Mouse (Mus musculus) monocyte, adult 2 months (primary cell): ENCODE measurements at regions not wholly inside any gene's neighbourhood (a gene's known extent, or its start where the extent isn't known, plus 50 kb on each side); places are given as distances from the start of the nearest gene placed in this dataset.
"Not testable (repeated sequence)": the region's sequence is repeated elsewhere in the genome, so short reads cannot be mapped to it uniquely, and the experiment has no call there.

ENCODE experiments used
- DNase-seq, 2 experiments: peaks; one replicate each; pipeline ENCODE4 v3.0.0; 2022; ENCODE audit warnings: low spot score in 2 of 2, low read depth in 1 of 2

DNA sequence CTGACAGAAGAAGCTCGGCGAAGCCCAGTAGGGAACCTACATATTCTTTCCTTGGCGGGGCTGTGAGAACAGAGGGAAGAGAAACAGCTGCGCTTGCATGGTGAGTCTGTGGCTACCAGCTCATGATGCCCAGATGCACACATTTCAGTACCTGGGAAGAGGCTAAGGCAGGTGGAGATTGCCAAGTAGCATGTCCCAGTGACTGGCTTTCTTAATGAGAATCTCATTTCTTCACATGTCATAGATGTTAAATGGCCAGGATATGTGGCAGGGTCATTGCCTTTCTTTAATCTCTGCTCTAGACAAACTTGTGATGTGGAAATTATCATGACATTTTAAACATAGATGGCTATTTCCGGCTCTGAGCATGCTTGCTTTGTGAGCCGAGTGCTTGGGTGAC is 109.5 kb upstream of the Tns3 start:
- no peak for DNase-seq

DNA sequence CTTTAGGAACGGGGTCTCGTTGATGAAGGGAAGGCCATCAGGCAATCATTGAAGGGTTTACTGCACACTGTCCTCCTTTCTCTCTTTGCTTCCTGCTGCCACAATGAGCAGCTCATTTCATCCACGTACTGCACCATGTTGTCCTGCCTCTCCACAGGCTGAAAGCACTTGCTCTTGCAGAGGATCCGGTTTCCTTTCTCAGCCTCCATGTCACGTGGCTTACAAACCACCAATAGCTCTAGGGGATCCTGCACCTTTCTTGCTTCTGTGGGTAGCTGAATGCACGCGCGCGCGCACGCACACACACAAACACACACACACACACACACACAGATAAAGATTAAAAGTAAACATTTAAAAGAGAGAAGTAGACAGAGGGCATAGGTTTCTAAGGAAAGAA is 108.9 kb upstream of the Tns3 start:
- no peak for DNase-seq

DNA sequence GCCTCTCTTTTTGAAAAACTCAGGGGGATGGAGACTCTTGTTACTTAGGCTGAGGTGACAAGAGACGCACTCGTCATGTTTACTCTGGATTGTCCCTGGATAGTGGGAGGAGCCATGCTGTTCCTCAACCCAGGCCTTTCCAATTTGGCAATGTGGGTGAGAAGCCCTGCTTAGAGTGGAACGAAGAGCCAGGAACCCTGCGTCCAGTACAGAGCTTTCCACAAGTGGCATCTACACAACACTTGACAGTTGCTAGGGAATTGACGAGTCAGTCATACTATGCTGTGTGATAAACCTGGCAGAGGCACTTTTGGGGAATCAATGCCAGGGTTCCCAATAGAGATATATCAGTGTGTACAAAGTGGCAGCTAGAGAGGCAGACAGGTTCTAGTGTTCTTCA is 108.2 kb upstream of the Tns3 start:
- no peak for DNase-seq

- not testable (repeated sequence) for DNase-seq
Measured at GRCm38 (mm10) chr11:8768706-8769105, 104.4 kb upstream of the Tns3 start.

DNA sequence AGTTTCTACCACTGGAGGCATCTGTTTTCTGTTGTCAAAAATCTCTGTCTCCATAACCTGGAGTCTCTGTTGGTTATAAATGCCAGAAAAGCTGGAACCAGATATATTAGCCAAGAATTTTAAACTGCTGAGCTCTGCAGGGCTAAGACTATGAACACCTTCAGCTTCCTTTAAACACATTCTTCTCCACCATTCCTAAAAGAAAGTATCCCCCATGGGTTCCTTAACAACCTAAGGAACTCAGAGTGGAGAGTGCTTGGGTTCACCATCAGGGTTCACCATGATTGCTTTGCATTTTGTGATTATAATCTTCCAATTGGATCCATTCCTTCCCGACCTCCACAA is 101.2 kb upstream of the Tns3 start:
- no peak for DNase-seq

- no peak for DNase-seq
Measured at GRCm38 (mm10) chr11:8764861-8765540, 100.7 kb upstream of the Tns3 start.

- no peak for DNase-seq
Measured at GRCm38 (mm10) chr11:8763448-8763847, 99.1 kb upstream of the Tns3 start.

DNA sequence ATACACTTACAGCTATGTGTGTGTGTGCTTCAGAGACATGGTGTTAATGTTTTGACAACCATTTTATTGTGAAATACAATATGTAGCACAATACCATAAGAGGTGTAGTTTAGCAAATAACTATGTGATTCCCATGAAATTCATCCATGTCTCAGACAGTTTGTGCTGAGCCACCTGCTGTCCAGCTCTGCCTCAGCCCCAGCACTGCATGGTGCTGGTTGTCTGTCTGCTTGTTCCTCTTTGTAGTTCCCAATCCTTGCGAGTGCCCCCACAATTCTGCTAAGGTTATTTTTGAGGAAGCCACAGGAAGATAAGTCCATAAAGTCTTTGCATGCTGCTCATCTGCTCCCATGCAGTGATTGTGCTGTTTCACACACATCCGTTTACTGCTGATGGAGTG is 97.8 kb upstream of the Tns3 start:
- no peak for DNase-seq

DNA sequence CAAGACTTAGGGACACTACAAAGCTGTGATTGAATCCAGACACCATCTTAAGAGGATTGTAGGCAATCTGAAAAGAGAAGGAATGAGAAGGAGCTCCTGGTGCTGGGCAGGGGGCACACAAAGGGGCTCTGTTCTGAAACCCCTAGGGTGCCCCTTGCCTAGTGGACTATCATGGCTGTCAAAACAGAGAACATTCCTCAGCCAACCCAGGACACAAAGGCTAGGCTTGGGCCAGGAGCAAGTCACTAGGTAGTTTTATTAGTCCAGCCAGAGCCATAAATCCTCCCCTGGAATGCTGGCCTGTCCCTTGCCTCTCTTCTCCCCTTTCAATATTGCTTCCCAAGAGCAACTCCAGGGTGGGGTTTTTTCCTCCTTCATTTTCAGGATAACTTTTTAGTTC is 97.3 kb upstream of the Tns3 start:
- DNase-seq = no peak

DNA sequence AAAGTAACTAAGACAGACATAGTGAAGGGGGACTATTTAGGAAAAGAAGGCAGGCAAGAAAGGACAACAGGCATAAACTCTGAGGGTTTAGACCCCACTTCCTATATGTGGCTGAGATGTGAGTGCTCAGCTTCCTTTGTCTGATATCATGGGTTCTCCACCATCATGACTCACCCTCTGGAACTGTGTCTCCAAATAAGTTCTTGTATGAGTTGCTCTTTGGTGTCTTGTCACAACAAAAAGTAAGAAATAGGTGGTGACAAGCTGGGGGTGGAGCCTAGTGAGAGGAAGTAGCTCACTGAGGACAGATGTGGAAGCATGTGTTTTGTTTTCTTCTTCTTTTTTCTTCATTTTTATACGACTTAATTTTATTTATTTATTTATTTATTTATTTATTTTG is 95.5 kb upstream of the Tns3 start:
- peak; percentile 29 to 44 for DNase-seq

DNA sequence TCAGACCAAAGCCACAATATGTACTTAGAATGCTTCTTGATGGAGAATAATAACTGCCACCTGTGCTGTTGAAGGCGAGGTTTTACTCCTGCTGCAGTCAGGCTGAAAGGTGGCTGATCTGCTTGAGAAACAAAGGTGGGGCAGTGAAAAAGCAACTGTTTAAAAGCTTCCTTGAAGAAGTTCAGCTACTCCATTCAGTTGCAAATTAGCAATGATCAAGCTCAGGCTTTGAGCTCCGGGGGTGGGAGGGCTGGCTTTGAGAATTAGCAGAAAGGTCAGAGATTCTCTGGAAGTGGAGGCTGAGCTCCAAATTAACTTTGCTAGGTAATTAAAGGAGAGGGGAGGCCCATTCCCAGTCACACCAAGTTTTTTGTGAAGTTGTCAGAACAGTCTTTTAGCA is 90.2 kb upstream of the Tns3 start:
- DNase-seq = not testable (repeated sequence)

- not testable (repeated sequence) for DNase-seq
Measured at GRCm38 (mm10) chr11:8735784-8736183, 71.4 kb upstream of the Tns3 start.

DNA sequence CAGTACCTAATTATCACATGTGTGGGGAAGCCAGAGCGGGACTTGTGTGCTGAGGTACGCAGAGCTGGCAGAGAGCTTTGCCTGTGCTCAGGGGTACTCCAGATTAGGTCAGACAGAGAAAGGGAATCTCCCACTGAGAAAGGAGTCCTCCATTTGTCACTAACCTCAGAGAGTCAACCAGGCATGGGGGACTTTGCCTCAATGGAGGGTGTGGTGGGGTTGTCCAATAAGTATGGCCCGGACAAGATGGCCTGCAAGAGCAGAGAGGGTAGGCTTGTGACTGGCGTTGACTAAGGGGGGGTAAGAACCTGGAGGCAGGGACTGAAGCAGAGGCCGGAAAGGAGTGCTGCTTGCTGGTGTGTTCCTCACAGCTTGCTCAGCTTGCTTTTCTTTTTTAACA is 62.7 kb upstream of the Tns3 start:
- no peak for DNase-seq

- DNase-seq = no peak
Measured at GRCm38 (mm10) chr11:8725505-8725904, 61.2 kb upstream of the Tns3 start.

DNA sequence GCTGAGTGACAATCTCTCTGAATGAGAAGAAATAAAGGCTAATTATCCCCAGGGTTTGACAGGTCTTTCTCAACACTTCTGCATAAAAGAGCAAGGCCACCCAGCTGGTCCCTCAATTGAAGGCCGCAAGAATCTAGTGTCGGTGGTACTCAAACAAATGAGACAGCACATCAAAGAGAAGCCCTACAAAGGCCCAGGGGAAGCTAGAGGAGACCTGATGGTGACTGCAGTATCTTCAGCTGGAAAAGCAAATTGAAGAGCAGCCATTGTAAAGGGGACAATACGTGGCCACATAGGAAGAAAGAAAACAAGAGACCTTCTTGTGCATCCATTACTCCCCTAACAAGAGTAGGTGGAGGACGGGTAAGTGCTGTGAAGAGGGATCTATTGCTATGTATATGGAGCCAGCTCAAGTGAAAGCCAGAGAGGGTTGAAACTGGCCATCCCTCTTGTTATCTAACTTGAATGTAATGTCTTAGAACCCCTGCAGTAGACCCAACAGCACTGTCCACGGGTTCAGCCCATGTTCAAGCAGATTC is 58.8 kb upstream of the Tns3 start:
- no peak for DNase-seq

- no peak for DNase-seq
Measured at GRCm38 (mm10) chr11:8719211-8719966, 55.1 kb upstream of the Tns3 start.

- no peak for DNase-seq
Measured at GRCm38 (mm10) chr11:8717774-8718173, 53.4 kb upstream of the Tns3 start.

DNA sequence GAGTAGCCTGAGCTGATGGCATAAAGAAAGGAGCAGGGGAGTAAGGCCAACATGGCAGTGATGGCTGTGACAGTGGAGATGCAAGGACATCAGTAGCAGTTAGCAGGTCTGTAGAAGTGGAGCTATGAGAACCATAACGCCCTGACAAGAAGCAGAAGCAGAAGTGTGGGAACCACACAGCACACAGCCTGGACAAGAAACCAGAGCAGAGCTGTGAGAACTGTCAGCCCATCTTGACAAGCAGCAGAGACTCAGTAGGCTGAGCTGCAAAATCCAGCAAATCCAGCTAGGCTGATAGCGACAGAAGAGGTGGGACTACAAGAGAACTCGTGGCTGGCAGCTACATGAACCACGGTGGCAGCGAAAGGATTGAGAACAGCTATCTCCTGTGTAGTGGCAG is 52.5 kb upstream of the Tns3 start:
- no peak for DNase-seq

DNA sequence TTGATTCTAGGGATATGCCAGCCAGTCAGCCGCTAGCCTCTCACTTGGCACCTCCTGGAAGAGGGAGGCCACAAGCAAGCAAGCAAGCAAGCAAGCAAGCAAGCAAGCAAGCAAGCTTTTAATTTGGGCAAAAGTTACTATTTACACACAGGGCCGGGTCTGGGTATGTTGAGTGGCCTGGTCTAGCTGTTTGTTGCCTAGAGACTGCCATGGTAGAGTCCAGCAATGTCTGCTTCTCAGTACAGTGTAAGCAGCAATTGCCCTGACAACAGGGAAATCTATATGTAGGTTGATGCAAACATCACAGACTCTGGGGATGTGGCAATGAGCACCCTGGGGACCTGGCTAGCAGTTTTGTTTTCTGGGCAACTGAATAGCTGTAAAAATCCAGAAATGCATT is 51.4 kb upstream of the Tns3 start:
- DNase-seq = no peak
